Mouse (Mus musculus) liver, adult 2 months (tissue): ENCODE results near the gene Limd1.
A peak's percentile ranks its signal among the peaks of the same experiment; 100 is the strongest.

Experiments
- CTCF ChIP-seq: fragments of 200-500 bp; IDR thresholded peaks from 2 replicates; pipeline ENCODE4 v1.5.1; 2011; ENCODE audit warnings: low read depth, low read length, control low read depth
- POLR2A ChIP-seq: fragments of 200-500 bp; IDR thresholded peaks from 2 replicates; pipeline ENCODE4 v1.6.1; 2011; ENCODE audit warnings: low read length, control low read depth; ENCODE audit not compliant: insufficient read depth; ENCODE audit errors: extremely low read depth

DNA sequence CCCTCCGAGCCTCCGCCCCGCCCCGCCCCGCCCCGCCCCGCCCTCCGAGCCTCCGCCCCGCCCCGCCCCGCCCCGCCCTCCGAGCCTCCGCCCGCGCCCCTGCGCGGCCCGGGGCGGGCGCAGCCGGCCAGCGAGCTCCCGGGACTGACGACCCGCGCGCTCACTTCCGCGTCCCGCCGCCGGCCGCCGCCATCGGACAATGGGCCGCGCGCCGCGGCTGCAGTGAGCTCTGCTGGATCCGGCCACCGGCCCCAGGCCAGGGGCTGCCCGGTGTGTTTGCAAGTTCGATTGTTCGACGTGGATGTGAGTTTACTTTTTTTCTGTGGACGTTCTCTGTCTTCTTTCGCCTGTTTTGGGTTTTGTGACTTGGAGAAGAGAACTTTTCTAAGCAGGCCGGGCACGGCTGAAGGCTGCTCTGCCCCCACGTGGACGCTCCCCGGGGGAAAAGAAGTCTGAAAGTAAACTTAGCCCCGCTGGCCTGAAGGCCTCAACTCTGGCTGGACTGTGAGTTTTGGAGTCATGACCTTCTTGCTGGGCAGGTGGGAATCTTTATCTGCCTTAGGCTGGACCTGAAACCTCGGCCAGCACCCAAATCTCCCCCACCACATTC, at the start of gene Limd1:
- peak; percentile 35; the same call in 1 of the 2 replicates for TF ChIP-seq CTCF
- TF ChIP-seq POLR2A = peak; percentile 66; the same call in 1 of the 2 replicates
